Comparison of ENCODE assay signal across 8 mouse cellular contexts in genomic region chr6:137169171-137169968, GRCm38 (mm10). TPM values are rescaled to one million over a fixed set of nuclear protein-coding genes. Genes with fewer than 3 reads are reported as not detected.
DNase-seq lines count a peak whose midpoint lies in the region; ATAC-seq and TF ChIP-seq lines count a peak whose summit lies in the region.

No protein-coding gene starts in this region.

- TF ChIP-seq CTCF in gastrocnemius, adult 2 months (IDR thresholded peaks at IDR 0.05) = peak; percentile 99

- ATAC-seq in hindbrain, embryonic 16.5 days = peak; percentile 98

- intact Hi-C loops in gastrocnemius, adult 2 months (cut with DNase I) = loop anchor here (1.0 to 2.0 kb wide), 2 partner anchors 70 to 117 kb away; no protein-coding TSS in a partner anchor

- H3K36me3 ChIP-seq in hindbrain, embryonic 16.5 days (ENCODE audit: control insufficient read depth, insufficient read depth, low read length) = no peaks in the 10 kb centered on the region

- H3K4me2 ChIP-seq in hindbrain, embryonic 16.5 days (ENCODE audit: low read length) = peak overlapping the region; percentile 95

- peak overlapping the region; percentile 72 for H3K4me3 ChIP-seq in gastrocnemius, adult 2 months
- peak overlapping the region; percentile 56 for H3K4me3 ChIP-seq in hindbrain, embryonic 16.5 days (ENCODE audit: low read length)

- H3K4me1 ChIP-seq in hindbrain, embryonic 16.5 days (ENCODE audit: control insufficient read depth, insufficient read depth, low read depth, low read length) = peaks cover 5% of the 10 kb centered on the region

- WGBS in hindbrain, embryonic 16.5 days = under 1% methylated on average over 47 of the region's 53 CpGs

- H3K9me3 ChIP-seq in hindbrain, embryonic 16.5 days (ENCODE audit: control insufficient read depth, low read length) = no peaks in the 10 kb centered on the region

- peak overlapping the region; percentile 70 for H3K27ac ChIP-seq in gastrocnemius, adult 2 months
- H3K27ac ChIP-seq in hindbrain, embryonic 16.5 days (ENCODE audit: low read depth, low read length) = no peak overlapping the region

- DNase-seq in ZHBTc4 (ENCODE audit: low read depth, low spot score) = peak; percentile 96
- DNase-seq in cerebellum, postnatal 36 days = peak; percentile 89 to 90
- peak; percentile 91 for DNase-seq in gastrocnemius, adult 2 months
- DNase-seq in left cerebral cortex, adult 18-20 months (ENCODE audit: low spot score in 2 of 2) = peak; percentile 95 to 97
- peak; percentile 94 for DNase-seq in lung, postnatal 36 days
- DNase-seq in retina, embryonic 14.5 days (ENCODE audit: low spot score) = peak; percentile 94
- peak; percentile 79 for DNase-seq in thymus, postnatal 25 days

- H3K9ac ChIP-seq in hindbrain, embryonic 16.5 days (ENCODE audit: low read depth, low read length) = peak overlapping the region; percentile 74

- H3K27me3 ChIP-seq in hindbrain, embryonic 16.5 days (replicated peaks; ENCODE audit: control insufficient read depth, insufficient read depth, low read length) = no peaks in the 10 kb centered on the region

RNA-seq across cellular contexts. Expression of gene Rerg, which starts 0.9 kb away (rescaled TPM):
- total RNA-seq in gastrocnemius, adult 2 months (2021) = 1 to 10 TPM; 1.4 to 1.7 TPM
- 7.9 and 9.0 TPM in 2 replicates for polyA plus RNA-seq in hindbrain, embryonic 16.5 days (2015; fragmentation: Nextera tagmentation; extraction: Ambion mirVana)
- total RNA-seq in left cerebral cortex, adult 18-20 months (2021) = 10 to 100 TPM in 1 of 2 experiments, 1 to 10 TPM in 1; 8.0 to 12.6 TPM
